Mouse (Mus musculus) liver, adult (tissue): ENCODE data around the gene Grm7.

Experiments used
- GATA4 ChIP-seq: IDR thresholded peaks from 2 replicates; pipeline ENCODE4 v1.6.1; 2014; ENCODE audit warnings: mild to moderate bottlenecking, low read length; ENCODE audit not compliant: insufficient replicate concordance

The Grm7 gene

DNA sequence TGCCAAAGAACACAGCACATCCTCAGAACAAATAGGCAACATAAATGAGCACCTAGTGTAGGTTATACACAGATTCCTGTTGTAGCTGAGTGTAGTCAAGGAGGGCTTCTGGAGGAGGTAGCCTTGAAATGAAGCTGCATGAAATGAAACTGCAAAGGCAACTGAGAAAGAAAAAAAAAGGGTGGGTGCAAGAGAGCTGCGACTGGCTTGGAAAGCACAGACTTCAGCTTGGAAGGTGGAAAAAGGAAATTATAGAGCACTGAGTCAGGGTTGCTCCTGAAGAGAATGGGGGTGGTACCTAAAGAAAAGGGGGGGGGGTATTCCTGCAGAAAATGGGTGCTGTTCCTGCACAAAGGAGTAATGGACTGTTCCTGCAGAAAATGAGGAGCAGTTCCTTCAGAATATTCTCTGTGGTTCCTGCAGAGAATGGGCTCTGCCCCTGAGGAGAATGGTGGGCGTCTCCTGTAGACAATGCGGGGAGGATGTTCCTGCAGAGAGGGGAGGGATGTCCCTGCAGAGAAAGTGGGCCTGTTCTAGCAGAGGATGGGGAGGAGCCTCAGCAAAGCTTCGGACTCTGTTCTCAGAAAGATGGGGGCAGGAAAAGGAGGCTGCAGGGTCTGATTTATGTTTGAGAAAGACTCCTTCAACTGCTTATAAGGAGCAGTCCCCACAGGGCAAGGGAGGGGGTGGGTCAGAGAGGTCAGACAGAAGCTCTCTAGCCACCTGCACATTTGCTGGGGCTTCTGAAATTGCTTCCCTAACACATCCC is 726.4 kb downstream of the Grm7 start:
- TF ChIP-seq GATA4: no peak

- TF ChIP-seq GATA4: no peak
Measured at GRCm38 (mm10) chr6:111372626-111373380, 727.4 kb downstream of the Grm7 start.

GRCm38 (mm10) chr6:111380710-111381109 is 735.3 kb downstream of the Grm7 start:
- no peak for TF ChIP-seq GATA4

DNA sequence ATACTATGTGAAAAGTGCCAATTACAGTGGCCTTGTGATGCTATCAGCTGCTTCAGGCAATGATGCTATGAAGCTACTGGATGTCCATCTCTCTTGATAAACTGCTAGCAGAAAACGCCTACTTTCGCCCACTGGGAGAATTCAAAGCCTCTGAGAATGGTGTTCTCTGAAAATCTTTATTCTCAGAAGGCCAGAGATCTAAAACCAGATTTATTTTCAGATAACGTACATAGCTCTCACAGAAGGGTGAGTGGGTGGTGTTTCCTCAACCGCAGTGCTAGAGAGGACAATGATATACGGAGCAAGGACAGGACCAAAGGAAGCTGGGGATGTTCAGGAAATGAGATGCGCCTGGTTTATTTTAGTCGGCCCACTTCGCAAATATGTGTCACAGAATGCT is 763.4 kb downstream of the Grm7 start:
- TF ChIP-seq GATA4: no peak

GRCm38 (mm10) chr6:111424737-111425136 is 779.4 kb downstream of the Grm7 start:
- no peak for TF ChIP-seq GATA4

DNA sequence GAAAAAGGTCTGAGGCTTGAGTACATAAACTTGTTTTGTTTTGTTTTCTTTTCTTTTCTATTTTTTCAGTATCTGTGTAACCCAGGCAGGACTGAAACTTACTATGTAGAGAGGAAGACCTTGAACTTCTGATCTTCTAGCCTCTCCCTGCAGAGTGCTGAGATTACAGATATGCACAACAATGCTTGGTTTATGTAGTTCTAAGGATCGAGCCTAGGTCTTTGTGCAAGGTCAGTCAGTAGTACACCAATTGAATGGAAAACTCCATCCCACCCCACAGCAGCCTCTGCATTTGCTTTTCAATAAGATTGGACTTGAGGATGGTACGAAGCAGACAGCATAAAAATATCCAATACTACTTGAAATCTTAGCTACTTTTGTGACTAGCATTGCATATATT is 800.8 kb downstream of the Grm7 start:
- TF ChIP-seq GATA4: no peak

DNA sequence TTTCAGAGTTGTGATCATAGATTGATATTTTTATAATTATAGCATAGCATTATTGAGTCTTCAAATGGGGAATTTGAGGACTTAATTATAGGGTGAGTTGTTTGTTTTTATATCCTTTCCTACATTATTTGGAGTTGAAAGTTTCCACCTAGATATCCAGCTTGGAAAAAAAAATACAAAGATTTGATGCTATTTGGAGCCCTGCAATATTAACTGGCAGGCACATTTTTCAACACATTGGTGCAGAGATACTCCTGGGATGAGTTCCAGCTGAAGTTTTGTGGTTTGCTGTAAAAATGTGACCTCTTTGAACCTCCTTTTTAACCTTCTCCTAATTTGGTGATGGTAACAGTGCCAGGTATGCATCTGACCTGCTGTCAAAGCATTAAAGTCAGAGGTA is 802.5 kb downstream of the Grm7 start:
- TF ChIP-seq GATA4: no peak

DNA sequence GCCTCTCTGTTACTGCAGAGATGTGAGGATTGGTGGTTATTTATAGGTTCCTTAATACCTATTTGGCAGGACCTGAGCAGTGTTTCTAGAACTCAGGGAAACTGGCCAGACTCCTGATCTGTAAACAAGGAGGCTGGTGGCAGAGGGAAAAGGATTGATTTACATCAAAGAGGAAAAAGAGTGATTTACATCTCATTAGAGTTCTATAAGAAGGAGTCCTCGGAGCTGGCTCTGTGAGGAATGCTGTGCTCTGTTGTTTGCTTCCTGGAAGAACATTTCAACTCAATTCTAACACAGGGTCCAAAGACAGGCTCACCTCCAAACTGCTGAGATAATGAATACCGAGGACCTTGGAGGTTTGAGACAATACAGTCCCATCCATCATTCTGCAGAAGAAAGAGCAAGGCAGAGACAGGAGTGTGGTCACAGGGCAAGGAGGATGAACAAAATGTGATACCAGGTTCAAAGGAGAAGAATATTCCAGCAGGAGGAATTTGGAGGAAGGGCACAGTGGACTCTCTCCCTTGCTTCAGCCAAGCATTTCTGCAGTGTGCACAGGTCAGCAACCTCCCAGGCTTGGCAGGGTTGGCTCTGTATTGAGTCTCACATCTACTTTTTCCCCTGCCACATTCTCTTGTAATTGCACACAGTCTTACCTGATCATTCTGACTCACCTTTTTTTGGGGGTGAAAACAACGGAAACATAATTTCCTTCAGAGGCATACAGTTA is 803.8 kb downstream of the Grm7 start:
- no peak for TF ChIP-seq GATA4

GRCm38 (mm10) chr6:111481866-111482265 is 836.5 kb downstream of the Grm7 start:
- TF ChIP-seq GATA4: no peak

GRCm38 (mm10) chr6:111486081-111486480 is 840.7 kb downstream of the Grm7 start:
- no peak for TF ChIP-seq GATA4

- TF ChIP-seq GATA4: no peak
Measured at GRCm38 (mm10) chr6:111487556-111487955, 842.2 kb downstream of the Grm7 start.

- TF ChIP-seq GATA4: no peak
Measured at GRCm38 (mm10) chr6:111492166-111492565, 846.8 kb downstream of the Grm7 start.

GRCm38 (mm10) chr6:111499542-111499941 is 854.2 kb downstream of the Grm7 start:
- TF ChIP-seq GATA4: no peak

DNA sequence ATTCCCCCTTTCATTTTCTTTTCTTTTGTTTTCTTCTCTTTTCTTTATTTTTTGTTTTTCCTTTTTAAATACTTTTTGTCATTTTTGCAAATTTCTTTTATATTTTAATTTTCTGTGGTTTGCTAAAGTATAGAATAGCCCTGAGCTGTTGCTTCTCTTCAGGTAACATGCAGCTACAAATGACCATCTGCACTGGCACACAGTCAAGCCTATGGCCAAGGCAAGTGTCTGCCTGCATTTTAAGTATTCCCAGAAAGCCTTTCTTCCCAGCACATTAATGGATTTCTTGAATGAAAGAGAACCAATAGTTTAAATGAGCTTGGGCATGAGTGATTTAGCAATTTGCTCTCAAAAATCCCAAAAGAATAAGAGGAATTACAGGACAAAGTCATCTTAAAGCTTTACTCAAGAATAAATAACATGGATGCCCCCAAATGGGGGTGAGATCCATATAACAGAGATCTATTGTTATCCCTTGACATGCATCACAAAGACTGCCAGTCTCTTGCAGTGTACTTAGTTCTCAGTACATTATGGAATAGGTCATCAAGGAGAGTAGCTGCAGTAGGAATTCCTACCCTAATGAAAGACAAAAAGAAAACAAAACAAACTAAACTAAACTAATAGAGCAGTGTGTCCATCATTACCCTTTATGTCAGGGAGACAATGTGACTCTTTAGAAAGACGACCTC is 865.5 kb downstream of the Grm7 start:
- TF ChIP-seq GATA4: no peak

DNA sequence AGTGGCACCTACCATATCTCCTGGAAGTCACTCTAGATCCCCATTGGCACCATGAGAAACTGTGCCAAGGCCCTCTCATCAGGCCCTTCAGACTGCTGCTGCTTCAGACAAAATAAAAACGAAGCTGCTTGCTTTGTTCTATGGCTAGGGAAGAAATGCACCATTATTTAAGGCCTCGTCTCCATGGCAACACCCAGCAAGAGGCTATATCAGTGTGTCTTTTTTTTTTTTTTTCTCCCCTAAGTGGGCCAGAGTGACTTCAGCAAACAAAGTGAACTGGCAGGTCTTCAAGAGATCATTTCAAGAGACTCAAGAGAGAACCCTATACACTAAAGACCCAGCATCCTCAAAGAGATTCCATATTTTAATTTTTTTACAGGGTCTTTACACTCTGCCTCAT is 867.0 kb downstream of the Grm7 start:
- TF ChIP-seq GATA4: no peak
